Mouse (Mus musculus) adrenal gland, postnatal 4 days (tissue): Measurements from ENCODE around the gene Reps1. TPM values are rescaled to one million over a fixed set of nuclear protein-coding genes. Genes with fewer than 3 reads are reported as not detected.

Experiments used
- DNase-seq, 2 experiments: peaks; one replicate each; pipeline ENCODE4 v3.0.0; 2021 to 2022; ENCODE audit warnings: low spot score in 2 of 2, mixed read lengths in 2 of 2
- total RNA-seq, 2 experiments: library from RNA; stranded (reverse); gene quantifications; 2 replicates each; pipeline ENCODE4 v1.2.3; 2021

Gene Reps1
- total RNA-seq, 2 experiments from 2014 or later: 52.1 to 57.7 TPM

DNA sequence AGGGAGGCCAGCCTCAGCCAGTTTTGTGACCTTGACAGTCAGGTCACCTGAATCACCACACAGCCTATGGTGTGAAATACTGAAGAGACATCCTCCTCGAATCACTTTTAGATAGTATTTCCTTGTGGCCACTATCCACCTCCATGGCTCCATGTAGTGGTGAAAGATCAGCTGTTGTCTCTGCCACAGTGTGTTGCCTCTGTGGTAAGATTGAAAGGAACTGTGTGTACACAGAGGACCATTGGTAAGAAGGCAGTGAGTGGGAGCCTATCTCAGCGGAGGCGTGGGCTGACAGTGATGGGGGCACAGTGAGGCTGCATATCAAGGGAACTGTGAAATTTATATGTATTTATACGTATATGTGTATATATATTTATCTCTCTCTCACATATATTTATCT, 5.9 kb downstream of the Reps1 start:
- no peak for DNase-seq

- no peak for DNase-seq
These were observed 9.1 kb downstream of the Reps1 start for GRCm38 (mm10) chr10:18064606-18065228.

DNA sequence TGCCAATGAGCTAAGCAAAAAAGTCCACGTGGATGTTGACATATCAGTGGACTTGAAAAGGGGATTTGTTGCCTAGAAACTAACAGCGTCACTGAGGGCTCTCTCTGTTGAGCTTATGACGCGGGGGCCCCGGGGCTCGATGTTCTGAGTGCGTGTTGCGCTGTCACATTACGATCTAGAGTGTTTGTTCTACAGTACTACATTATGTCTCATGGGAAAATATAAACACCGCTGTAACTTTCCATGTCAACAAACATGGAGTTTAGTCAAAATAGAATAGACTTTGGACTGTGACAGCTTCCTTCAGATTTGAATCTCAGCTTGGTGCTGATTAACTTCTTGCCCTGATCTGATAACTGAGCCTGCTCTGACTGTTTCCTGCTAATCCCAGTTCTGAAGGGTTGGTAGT, 10.4 kb downstream of the Reps1 start:
- DNase-seq: no peak

GRCm38 (mm10) chr10:18067761-18068446, 12.2 kb downstream of the Reps1 start:
- DNase-seq: no peak

GRCm38 (mm10) chr10:18068880-18069279, 13.2 kb downstream of the Reps1 start:
- no peak for DNase-seq

GRCm38 (mm10) chr10:18069576-18069975, 13.9 kb downstream of the Reps1 start:
- no peak for DNase-seq

DNA sequence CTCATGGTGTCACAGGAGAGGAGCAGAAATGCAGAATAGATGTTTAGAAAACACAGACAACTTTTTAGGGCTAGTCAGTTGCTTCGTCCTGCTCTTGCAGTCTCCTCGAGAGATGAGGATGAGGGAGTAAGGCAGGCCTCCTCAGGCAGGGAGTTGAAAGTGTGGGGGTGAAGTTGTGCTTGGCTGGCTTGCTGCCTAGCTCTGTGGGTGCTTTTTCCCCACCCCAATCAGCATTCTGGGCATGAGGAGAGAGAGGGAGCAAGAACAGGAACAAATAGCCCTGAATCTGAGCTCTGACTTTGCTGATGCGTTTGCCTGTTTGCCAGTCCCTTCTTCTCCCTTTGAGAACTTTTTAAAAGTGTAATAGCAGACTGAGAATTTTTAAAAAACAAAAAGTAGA, 14.5 kb downstream of the Reps1 start:
- DNase-seq: no peak

- no peak for DNase-seq
These were observed 15.0 kb downstream of the Reps1 start for GRCm38 (mm10) chr10:18070616-18071015.

DNA sequence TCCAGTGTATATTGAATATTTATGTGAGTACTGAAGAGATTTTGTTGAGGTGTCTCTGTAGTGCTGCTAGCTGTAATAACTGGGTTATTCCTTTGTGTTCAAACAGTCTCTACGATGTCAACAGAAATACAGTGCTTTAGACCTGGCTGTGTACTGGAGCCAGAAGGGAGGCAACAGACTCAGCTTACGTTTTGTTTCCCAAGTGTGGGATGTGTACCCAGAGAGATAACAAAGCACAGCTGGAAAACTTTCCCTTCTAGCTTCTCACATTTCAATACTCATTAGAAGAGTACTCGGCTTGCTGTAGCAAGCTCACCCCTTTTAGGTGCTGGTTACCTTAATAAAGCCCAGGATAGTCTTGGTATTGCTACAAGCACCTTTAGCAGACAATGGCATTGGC, 17.2 kb downstream of the Reps1 start:
- DNase-seq: no peak

- no peak for DNase-seq
These were observed 18.9 kb downstream of the Reps1 start for GRCm38 (mm10) chr10:18074383-18075075.

DNA sequence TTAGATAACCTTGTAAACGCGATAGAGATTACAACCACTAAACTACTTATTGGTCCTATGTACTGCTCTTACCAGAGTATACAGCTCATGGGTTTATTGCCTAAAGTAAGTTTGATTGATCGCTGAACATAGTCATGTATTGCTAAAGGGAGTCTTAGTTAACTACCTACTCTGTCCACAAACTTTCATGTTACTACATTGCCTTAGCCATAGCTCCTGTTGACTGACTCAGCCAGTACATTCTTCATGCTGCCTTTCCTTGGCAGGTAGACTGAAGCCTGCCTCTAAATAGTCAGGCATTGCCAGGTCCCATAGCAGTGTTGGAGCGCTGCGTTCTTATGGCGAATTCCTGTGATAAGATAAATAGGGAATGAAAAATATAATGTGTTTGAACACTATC, 20.2 kb downstream of the Reps1 start:
- no peak for DNase-seq

GRCm38 (mm10) chr10:18081536-18081935, 25.9 kb downstream of the Reps1 start:
- DNase-seq: no peak

GRCm38 (mm10) chr10:18082772-18083171, 27.1 kb downstream of the Reps1 start:
- no peak for DNase-seq

DNA sequence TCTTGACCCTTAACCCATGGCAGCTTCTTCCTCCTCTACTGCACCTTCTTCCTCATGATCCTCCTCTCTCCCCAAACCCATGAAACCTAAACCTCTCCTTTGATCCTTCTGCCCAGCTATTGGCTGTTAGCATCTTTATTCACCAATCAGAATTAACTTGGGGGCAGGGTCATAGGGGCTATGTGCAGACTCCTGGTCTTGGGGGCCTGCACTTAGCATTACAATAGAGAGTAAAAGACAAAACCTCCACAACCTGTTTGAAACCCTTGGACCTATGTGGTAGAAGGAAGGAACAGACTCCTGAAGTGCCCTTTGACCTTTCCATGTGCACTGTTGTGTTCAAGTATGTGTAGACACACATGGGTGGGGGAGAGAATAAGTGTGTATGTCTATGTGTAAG, 35.0 kb downstream of the Reps1 start:
- DNase-seq: no peak

DNA sequence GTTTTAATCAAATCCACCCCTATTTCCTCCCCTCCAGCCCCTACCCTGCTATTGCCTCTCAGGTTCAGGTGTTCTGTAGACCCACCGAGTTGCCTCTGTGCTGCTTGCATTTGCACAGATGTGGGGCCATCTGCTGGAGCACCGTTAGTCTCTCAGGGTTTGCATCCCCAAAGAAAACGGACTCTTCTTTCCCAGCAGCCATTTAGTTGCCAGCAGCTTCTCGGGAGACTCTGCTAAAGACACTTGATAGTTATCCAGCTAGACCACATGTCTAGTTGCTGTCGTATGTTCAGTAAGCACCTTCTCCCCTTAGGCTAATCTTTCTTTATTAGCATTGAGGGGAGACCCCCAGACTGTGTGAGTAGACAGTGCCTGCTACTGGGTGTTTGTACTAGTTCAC, 46.5 kb downstream of the Reps1 start:
- no peak for DNase-seq

DNA sequence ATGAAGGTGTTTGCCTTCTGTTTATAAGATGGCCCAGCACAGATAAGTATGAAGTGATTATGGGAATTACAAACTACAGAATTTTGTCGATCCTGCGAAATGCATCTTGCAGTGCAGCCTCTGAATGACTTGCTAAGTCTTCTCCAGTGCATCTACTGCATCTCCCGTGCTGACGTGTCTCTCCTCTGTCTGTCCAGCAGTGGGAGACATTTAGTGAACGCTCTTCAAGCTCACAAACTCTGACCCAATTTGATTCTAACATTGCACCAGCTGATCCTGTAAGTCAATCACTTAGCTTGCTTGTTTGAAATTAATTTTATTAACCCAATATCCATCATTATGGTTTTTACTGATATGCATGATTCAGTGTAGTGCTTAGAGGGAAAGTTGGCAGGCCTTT, 51.8 kb downstream of the Reps1 start:
- DNase-seq: no peak

DNA sequence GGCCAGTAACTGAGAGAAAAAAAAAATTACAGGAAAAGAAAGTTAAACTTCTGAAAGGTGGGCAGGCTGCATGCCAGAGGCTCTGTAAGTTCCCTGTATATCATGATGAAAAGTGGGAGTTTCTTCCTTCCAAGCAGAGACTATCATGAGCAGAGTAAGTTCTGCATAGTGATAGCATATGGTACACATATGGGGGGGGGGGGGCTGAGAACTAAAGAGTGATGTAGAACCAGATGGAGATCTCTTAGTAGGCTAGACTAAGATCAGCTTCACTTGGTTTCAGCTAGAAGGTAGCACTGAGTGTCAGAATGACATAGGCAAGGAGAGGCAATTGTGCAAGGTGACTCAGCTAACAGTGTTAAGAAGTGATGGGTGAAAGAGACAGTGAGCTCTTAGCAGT, 55.3 kb downstream of the Reps1 start:
- DNase-seq: no peak

GRCm38 (mm10) chr10:18113473-18114093, 57.9 kb downstream of the Reps1 start:
- DNase-seq: no peak

- DNase-seq: no peak
These were observed 62.7 kb downstream of the Reps1 start for GRCm38 (mm10) chr10:18118336-18118735.

DNA sequence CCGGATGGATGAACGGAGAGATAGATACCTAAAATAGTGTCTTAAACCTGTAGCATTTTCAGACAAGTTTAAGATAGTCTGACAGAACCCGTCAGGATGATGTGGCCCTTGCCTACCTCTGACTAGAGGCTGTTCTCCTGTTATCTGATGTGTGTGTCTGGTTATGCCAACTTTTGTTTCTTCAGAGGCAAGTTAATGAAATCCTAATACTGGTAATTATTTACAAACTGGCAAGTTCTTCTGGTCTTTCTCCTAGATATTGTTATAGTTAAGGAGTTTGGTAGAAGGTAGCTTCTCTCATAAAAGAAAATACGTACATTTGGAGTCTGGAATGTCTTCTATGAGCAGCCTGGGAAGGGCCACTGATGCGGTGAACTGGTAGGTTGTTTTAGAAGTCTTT, 74.6 kb downstream of the Reps1 start:
- DNase-seq: no peak

GRCm38 (mm10) chr10:18131666-18132650, 76.3 kb downstream of the Reps1 start:
- DNase-seq: no peak
